Mouse (Mus musculus) frontal cortex, postnatal 25 days (tissue): Measurements from ENCODE around the gene Spata31d1a.
A peak's percentile ranks its signal among the peaks of the same experiment; 100 is the strongest.
"Not testable (repeated sequence)": the region's sequence is repeated elsewhere in the genome, so short reads cannot be mapped to it uniquely, and the experiment has no call there.

Experiments
- DNase-seq, 2 experiments: peaks; one replicate each; pipeline ENCODE4 v3.0.0; 2022; ENCODE audit warnings: low spot score in 2 of 2

Gene Spata31d1a

GRCm38 (mm10) chr13:59703514-59703913, 6.6 kb downstream of the Spata31d1a start:
- peak in 1 of 2 experiments; percentile 20 for DNase-seq

DNA sequence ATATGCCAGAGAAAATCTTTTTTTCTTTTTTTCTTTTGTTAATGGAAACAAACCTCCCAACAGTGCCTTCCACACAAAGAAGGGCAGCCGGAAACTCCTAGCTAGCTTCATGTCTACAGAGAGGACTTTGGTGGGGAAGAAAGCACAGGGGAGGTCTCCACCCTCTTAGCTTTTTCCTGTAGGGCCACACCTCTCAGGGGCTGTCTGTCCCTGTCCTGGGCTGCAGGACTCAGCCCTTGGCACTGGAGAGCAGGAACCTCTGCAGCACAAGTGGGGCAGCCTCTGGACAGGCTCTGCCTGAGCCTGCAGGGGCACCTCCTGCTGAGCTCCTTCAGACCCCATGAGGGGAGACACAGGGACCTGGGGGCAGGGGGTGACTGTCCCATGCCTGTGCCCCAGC, 10.0 kb downstream of the Spata31d1a start:
- DNase-seq = not testable (repeated sequence)

GRCm38 (mm10) chr13:59699131-59699530, 11.0 kb downstream of the Spata31d1a start:
- no peak for DNase-seq

DNA sequence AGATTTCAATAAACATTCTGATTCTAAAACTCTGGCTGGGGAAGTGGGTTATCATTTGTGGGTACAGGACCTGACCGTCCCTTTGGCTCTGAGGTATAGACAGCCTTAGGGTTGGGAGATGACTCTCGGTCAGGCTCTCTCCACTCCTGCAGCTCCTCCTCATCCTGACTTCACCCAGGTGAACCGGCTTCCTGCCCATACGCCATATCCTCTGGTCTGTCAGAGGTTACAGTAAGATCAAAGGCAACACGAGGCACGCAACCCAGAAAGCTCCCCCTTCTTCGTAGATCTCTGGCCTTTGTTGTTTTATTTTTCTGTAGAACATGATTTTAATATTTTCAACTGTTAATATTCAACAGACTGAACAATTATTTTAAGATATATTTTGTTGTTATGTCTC, 14.3 kb downstream of the Spata31d1a start:
- no peak for DNase-seq

- no peak for DNase-seq
Measured at GRCm38 (mm10) chr13:59694008-59694407, 16.1 kb downstream of the Spata31d1a start, which contains the start of gene 4921517D22Rik. 4921517D22Rik (minus strand) TSS chr13:59694108.

GRCm38 (mm10) chr13:59691478-59691877, 18.7 kb downstream of the Spata31d1a start:
- no peak for DNase-seq

GRCm38 (mm10) chr13:59690576-59690975, 19.6 kb downstream of the Spata31d1a start:
- DNase-seq = no peak

DNA sequence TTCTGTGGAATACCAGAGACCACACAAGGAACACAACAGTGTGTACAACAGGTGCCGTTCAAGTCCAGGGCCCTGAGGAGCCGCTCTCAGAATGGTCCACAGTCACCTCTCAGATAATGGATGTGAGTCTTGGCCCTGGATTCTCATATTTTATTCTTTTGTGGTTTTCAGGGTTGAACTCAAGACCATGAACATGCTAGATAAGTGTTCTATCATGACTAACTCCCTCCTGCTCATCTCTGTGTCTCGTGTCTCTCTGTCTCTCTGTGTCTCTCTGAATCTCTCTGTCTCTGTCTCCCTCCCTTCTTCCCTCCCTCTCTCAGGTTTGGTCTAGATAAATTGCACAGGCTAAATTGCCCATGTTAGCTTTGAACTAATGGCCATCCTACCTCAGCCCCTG, 20.3 kb downstream of the Spata31d1a start:
- no peak for DNase-seq

DNA sequence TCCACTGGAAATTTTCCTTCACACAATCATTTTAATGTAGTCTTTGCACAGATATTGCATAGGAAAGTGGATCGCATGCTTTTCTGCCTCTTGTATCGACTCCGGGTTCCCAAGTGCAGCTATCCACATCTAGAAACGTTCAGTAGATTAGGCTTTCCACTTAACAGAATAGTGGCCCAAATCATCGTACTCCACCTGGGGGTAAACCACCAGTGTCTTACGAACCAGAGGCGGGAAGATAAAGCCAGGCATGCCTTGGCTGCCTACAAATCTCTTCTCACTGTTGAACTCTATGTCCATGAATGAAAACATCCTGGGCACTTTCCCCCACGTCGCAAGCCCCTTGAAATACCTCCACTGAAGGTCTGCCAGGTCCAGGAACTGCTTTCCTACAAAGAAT, 20.8 kb downstream of the Spata31d1a start:
- DNase-seq = no peak

DNA sequence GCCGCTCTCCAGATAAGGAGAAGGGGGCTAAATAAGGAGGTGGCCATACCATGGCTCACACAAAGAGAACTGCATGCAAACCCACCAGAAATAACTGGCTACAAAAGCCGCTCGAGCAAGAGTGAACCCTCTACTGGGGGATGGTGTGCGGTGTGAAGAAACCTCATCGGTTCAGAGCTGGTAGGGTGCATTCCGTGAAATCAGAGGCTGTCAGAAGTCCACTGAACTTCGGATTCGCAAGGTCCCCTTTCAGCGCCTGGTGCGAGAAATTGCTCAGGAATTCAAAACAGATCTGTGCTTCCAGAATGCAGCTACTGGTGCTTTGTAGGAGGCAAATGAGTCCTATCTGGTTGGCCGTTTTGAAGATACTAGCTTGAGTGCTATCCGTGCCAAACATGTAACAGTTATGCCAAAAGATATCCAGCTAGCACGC, 21.8 kb downstream of the Spata31d1a start:
- DNase-seq = no peak

GRCm38 (mm10) chr13:59685236-59685635, 24.9 kb downstream of the Spata31d1a start:
- no peak for DNase-seq

DNA sequence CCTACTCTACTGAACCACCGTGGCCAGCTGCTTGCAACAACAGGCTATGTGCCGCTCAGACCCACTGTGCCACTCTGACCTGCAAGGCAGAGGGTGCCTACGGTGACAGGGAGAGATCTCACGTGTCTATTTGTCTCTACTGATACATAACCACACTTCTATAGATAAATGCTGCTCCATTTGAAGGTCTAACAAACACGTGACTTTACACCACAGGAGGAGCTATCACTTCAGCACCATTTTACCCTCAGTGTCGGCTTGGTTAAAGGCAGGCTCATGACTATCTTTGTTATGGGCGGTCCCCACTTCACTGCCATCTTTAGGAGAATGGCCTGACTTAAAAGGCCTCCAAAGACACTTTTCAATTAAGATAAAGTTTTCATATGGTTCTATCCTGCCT, 27.5 kb downstream of the Spata31d1a start:
- DNase-seq = no peak

DNA sequence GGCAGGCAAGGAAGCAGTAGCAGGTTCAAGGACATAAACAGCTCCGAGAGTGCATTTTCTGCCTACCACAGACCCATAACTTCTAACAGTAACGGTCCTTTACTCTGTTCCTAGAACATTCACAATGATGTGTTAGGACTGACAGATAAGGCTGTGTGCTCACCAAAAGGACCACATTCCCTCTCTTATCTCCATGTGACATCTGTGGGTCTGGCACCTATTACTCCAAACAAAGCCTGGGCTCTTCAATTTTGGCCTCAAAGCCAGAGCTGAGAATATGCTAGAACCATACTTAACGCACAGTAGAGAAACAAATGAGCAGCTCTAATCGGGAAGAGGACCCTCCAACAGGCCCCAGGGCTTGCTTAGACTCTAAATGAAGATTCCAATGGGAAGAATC, 30.2 kb downstream of the Spata31d1a start:
- DNase-seq = no peak

- DNase-seq = no peak
Measured at GRCm38 (mm10) chr13:59679306-59679705, 30.8 kb downstream of the Spata31d1a start.

DNA sequence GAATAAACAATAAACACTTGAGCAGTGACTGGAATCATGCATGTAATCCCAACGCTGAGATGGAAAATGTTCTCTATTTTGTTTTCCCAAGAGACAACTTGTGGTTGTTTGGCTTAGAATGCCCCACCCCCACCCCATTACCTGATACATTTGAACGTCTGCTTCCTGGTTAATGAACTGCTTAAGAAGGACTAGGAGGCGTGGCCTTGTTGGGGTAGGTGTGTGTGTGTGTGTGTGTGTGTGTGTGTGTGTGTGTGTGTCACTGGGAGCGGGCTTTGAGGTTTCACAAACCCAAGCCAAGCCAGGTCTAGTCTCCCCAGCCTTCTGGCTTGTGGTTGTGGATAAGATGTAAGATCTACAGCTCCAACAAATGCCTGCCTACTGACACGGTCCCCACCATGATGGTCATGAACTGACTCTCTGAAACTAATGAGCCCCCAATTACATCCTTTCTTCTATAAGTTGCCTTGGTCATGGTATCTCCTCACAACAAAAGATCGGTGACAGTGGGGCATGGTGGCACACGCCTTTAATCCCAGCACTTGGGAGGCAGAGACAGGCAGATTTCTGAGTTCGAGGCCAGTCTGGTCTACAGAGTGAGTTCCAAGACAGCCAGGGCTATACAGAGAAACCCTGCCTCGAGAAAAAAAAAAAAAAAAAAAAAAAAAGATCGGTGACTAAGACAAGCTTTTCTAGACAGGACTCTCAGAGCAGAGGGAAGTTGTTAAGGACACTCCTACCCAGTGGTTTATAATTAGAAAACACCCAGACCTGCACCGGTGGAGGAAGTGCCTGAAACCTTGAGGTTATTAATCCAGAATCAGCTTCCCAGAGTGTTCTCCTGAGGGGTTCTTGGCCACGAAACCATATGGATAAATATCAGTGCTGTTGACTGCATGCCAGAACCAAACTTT, 33.6 kb downstream of the Spata31d1a start:
- DNase-seq = no peak

DNA sequence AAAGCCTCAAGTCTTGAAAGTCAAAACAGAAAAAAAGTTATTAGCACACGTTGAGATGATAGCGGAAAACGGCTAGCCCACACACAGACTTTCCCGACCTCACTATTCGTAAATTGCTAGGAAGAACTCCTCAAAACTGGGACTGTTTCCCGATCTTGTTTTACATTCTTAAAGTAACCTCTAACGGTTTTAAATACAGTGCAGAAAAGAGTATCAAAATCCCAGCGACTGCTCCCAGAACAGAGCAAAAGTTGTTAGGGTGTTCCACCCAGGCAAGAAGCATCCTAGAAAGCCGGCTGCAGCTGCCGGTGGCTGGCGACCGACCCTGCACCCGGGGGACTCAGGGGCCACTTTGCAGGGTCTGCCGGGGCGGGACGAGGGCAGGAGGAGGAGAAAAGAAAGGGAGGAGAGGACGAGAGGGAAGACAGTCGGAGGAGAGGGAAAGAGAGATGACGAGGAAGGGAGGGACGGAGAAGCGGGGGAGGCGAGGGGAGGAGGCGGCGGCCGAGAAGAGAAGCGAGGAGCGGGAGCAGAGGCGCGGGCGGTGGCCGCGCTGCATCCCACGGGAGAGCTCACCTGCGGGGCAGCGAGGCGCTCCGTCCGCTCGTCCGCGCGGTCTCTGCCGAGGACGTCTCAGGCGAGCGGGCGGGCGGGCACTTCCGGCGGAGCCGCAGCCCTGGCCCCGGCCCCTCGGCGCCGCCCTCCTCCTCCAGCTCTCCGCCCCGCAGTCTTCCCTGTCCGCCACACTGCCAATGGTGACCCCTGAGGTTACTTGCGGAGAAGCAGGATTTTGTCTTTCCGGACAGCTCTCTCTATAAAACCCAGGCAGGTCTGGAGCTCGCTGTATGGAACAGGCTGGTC, 34.7 kb downstream of the Spata31d1a start, which contains the start of gene Golm1:
Gene Golm1 (minus strand): TSS at position 661 of the 861 bp plus-strand sequence.
- DNase-seq = peak in 1 of 2 experiments; percentile 25

DNA sequence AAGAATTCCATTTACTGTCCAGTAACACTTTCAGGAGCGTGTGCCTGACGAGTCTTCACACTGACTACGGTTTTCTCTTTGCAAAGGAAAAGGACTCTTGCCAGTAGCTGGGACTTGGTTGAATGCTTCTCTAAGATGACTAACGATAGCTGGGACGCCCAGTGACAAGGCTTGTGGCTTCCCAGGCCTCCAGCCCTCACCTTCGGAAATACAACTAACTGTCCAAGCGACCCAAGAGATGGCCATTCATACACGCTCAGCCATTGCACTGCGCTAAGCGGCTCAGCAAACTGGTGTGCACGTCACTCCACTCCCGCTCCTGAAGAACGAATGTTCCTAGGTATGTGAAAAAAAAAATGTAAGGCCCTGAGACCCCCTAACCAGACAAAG, 35.4 kb downstream of the Spata31d1a start:
- no peak for DNase-seq

DNA sequence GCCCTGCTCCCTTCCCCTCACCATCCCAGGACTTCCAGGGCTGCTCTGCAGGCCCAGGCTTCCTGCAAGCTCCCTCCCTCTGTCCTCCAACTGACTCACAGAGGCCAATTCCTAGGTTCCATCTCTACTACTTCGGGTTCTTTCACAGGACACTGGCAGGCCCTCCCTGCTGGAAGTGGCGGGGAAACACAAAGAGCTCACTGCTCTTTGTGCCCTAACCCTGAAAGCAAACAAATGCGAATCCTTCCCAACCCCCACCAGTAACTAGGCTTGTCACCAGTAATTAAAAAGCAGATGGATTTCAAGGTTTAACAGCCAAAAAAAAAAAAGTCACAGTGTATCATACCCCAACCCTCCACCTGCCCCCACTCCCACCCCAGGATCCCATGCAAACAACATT, 35.9 kb downstream of the Spata31d1a start:
- DNase-seq = no peak

DNA sequence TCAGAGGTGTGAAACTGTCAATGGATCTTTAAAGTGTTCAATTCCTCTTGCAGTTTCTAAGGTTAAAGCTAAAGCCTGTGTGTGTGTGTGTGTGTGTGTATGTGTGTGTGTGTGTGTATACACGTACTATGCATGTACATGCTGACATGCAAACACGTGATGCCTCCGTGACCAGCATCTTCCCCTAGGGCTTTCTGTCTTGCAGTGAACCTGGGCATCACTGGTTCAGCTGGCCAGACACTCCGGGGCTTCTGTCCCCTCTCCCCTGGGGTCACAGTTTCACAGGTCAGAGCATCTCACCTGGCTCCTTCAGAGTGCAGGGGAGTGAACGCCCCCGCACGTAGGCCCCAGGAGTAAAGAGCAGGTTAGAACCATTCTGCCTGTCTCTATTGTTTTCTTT, 36.5 kb downstream of the Spata31d1a start:
- DNase-seq = no peak

- DNase-seq = no peak
Measured at GRCm38 (mm10) chr13:59672248-59672647, 37.9 kb downstream of the Spata31d1a start.

DNA sequence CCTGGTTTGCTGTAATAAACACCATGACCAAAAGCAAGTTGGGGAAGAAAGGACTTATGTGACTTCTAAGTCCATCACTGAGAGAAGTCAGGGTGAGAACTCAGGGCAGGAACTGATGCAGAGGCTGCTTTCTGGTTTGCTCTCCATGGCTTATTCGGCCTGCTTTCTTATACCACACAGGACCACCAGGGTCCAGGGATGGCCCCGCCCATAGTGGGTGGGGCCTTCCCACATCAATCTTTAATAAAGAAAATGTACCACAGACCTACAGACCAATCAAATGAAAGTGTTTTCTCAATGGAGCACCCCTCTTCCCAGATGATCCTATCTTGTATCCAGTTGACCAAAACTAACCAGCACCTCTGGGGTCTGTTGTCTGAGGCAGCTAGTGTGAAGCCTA, 38.6 kb downstream of the Spata31d1a start:
- no peak for DNase-seq

DNA sequence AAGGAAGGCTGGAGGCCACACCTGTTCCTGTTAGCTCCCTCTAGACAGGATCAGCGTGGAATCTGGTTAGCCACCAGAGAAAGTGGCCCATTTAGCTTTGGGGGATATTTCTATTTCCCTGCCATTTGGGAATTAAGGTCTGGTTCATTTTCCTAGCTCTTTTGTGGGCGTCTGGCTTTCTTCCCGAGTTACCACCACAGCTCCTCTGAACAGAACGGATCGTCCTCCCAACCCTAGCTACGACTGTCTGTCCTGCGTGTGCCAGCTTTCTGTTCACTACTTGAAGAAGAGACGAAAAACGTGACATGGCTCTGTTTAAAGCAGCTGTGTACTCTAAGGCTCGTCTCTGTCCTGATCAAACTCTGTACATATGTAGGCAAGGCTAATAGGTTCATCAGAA, 40.2 kb downstream of the Spata31d1a start:
- DNase-seq = no peak
